Mouse (Mus musculus): ENCODE measurements around the gene Cables2. TPM values are rescaled to one million over a fixed set of nuclear protein-coding genes. Genes with fewer than 3 reads are reported as not detected.
A peak's percentile ranks its signal among the peaks of the same experiment; 100 is the strongest.
"Not testable (repeated sequence)": the region's sequence is repeated elsewhere in the genome, so short reads cannot be mapped to it uniquely, and the experiment has no call there.

Cables2 gene
- polyA plus RNA-seq, 1 experiment: 16.3 TPM

- TF ChIP-seq POLR2A (IDR thresholded peaks at IDR 0.05; ENCODE audit: borderline replicate concordance, control insufficient read depth, low read depth, low read length) (no peak), CTCF (IDR thresholded peaks at IDR 0.05; ENCODE audit: control insufficient read depth, insufficient read depth, low read length) (no peak)
- Histone ChIP-seq H3K4me1 (ENCODE audit: control insufficient read depth, insufficient read depth, low read length) (peaks cover 1% of the 10 kb centered on the region; the same call in 1 of the 2 replicates), H3K4me3 (replicated peaks; ENCODE audit: control insufficient read depth, low read depth, low read length) (no peak overlapping the region), H3K27ac (ENCODE audit: control insufficient read depth, insufficient read depth, low read depth, low read length, poor library complexity) (no peak overlapping the region)
- 73% methylated on average over 3 of the region's 3 CpGs for WGBS
Measured at GRCm38 (mm10) chr2:180262441-180262840, 10.9 kb downstream of the Cables2 start.

DNA sequence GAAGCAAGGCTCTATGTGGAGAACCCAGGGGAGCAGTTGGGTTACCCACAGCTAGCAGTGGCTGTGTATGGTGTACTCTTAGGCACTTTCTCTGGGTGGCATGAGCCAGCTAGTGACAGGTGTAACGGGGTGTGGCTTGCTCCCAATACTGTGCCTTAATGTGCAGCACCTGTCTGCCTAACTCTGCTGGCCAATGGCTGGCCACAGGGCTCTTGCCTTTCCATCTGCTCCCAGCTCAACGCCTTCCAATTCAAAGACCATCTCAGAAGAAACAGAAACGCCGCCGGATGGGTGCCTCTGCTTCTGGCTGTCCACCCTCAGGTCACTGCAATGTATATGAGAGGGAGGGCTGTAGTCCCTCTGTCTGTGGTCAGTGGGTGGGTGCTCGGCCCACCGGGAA, 11.4 kb downstream of the Cables2 start:
- TF ChIP-seq POLR2A (IDR thresholded peaks at IDR 0.05; ENCODE audit: borderline replicate concordance, control insufficient read depth, low read depth, low read length): no peak
- no peak for TF ChIP-seq CTCF (IDR thresholded peaks at IDR 0.05; ENCODE audit: control insufficient read depth, insufficient read depth, low read length)
- WGBS: 89% methylated on average over 7 of the region's 7 CpGs
- H3K4me3 ChIP-seq (replicated peaks; ENCODE audit: control insufficient read depth, low read depth, low read length): no peak overlapping the region
- peaks cover 1% of the 10 kb centered on the region; the same call in 1 of the 2 replicates for H3K4me1 ChIP-seq (ENCODE audit: control insufficient read depth, insufficient read depth, low read length)
- no peak overlapping the region for H3K27ac ChIP-seq (ENCODE audit: control insufficient read depth, insufficient read depth, low read depth, low read length, poor library complexity)

DNA sequence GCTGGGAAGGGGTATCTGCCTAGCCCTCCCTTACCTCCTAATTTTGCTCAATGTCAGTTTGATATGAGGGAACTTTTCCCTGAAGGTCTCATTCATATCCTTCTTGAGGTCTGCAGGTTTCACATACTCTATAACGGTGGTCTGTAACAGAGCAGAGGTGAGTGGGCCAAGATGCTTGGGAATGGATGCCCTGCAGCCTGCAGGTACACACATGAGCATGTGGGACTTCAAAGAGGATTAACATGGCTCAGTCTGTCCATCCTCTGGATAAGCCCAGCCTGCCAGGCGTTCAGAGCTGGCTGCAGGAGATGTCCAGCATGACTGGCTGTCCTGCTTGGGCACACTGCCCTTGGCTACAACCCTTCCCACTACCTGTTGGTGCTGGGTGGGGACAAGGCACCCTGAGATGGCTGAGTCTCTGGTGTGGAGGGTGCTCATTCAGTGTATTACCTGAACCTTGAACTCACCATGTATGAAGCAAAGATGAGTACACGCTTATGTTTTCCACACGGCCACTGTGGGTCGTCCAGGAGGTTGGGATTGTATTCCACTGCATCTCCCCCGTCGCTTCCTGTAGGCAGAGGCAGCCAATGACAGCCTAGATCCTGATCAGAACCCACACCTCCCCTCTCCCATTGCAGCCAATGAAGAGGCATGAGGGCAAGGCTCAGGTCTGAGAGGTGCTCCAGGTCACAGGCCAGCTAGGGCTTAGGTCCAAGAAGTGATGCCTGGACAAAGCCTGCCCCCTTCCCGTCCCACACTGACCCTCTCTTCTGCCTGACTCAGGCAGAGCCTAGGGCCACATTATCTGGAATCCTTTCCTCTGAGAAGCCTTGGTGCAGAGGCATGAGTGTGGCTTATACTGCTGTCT, 12.5 kb downstream of the Cables2 start:
- H3K4me3 ChIP-seq (replicated peaks; ENCODE audit: control insufficient read depth, low read depth, low read length): no peak overlapping the region
- WGBS: 75% methylated on average over 8 of the region's 8 CpGs
- TF ChIP-seq CTCF (IDR thresholded peaks at IDR 0.05; ENCODE audit: control insufficient read depth, insufficient read depth, low read length) (no peak), POLR2A (IDR thresholded peaks at IDR 0.05; ENCODE audit: borderline replicate concordance, control insufficient read depth, low read depth, low read length) (no peak)
- peaks cover 4% of the 10 kb centered on the region; the same call in 1 of the 2 replicates for H3K4me1 ChIP-seq (ENCODE audit: control insufficient read depth, insufficient read depth, low read length)
- H3K27ac ChIP-seq (ENCODE audit: control insufficient read depth, insufficient read depth, low read depth, low read length, poor library complexity): no peak overlapping the region

- not testable (repeated sequence) for H3K4me3 ChIP-seq (replicated peaks; ENCODE audit: control insufficient read depth, low read depth, low read length); H3K4me1 ChIP-seq (ENCODE audit: control insufficient read depth, insufficient read depth, low read length); H3K27ac ChIP-seq (ENCODE audit: control insufficient read depth, insufficient read depth, low read depth, low read length, poor library complexity)
- 75% methylated on average over 17 of the region's 17 CpGs for WGBS
Measured at GRCm38 (mm10) chr2:180259826-180260609, 13.3 kb downstream of the Cables2 start.

GRCm38 (mm10) chr2:180258951-180259484, 14.3 kb downstream of the Cables2 start:
- not testable (repeated sequence) for H3K4me1 ChIP-seq (ENCODE audit: control insufficient read depth, insufficient read depth, low read length); H3K4me3 ChIP-seq (replicated peaks; ENCODE audit: control insufficient read depth, low read depth, low read length); H3K27ac ChIP-seq (ENCODE audit: control insufficient read depth, insufficient read depth, low read depth, low read length, poor library complexity)
- 79% methylated on average over 10 of the region's 10 CpGs for WGBS

DNA sequence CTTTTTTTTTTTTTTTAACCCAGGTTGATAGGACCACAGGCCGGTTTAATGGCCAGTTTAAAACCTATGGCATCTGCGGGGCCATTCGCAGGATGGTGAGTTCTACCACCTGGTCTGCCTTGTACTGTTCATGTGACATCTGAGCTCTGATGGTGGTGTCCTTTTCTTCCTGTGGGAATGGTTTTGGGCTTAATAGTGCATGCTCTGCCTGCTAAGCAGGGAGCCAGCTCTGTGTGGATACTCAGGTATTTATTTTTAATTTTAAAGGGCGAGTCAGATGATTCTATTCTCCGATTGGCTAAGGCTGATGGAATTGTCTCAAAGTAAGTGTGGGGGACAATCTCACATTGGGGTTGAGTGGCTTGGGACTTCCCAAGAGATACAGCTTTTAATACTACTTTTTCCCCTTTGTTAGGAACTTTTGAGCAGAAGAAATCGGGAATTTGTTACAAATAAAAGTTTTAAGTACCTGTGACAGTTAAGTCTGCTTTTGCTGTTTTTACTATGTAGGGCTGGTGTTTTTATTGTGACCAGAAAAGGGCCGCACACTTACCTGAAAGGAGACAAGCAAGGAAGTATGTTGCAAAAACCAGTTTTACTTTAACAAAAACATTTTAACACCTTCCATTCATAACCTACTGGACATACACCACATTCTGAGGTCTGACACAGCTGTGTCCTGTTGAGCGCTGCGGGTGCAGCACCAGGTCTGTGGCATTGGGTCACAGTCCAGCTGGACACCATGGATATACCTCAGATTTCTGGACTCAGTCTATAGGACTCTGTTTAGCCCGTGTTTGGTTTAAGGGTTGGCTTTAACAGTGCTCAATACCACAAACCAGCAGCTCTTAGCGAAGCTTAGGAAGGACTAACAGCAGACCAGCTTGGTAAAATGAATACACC, 15.1 kb downstream of the Cables2 start:
- Histone ChIP-seq H3K27ac (ENCODE audit: control insufficient read depth, insufficient read depth, low read depth, low read length, poor library complexity) (no peak overlapping the region), H3K4me1 (ENCODE audit: control insufficient read depth, insufficient read depth, low read length) (peaks cover 4% of the 10 kb centered on the region; the same call in 1 of the 2 replicates)
- 53% methylated on average over 11 of the region's 11 CpGs for whole genome bisulfite sequencing

GRCm38 (mm10) chr2:180257001-180257521, 16.2 kb downstream of the Cables2 start, which contains the start of gene Rps21:
TSS of gene Rps21 (plus strand) at chr2:180257377.
- Histone ChIP-seq H3K4me1 (ENCODE audit: control insufficient read depth, insufficient read depth, low read length) (peaks cover 4% of the 10 kb centered on the region; the same call in 1 of the 2 replicates), H3K4me3 (replicated peaks; ENCODE audit: control insufficient read depth, low read depth, low read length) (peak within 1 kb of the TSS; percentile 85), H3K27ac (ENCODE audit: control insufficient read depth, insufficient read depth, low read depth, low read length, poor library complexity) (peak within 1 kb of the TSS; percentile 80)
- peak; percentile 88; the same call in 1 of the 2 replicates for TF ChIP-seq POLR2A (IDR thresholded peaks at IDR 0.05; ENCODE audit: borderline replicate concordance, control insufficient read depth, low read depth, low read length)
- TF ChIP-seq CTCF (IDR thresholded peaks at IDR 0.05; ENCODE audit: control insufficient read depth, insufficient read depth, low read length): 0 out of 2 replicates have a peak, but pooled peaks have one; percentile 4
- under 1% methylated on average over 38 of the region's 38 CpGs for WGBS

More for the DNA sequence above, 15.1 kb downstream of the Cables2 start:
- peak overlapping the region; percentile 85 for H3K4me3 ChIP-seq (replicated peaks; ENCODE audit: control insufficient read depth, low read depth, low read length)
- TF ChIP-seq CTCF (IDR thresholded peaks at IDR 0.05; ENCODE audit: control insufficient read depth, insufficient read depth, low read length): no peak
- TF ChIP-seq POLR2A (IDR thresholded peaks at IDR 0.05; ENCODE audit: borderline replicate concordance, control insufficient read depth, low read depth, low read length): no peak
